Mouse (Mus musculus): ENCODE results near the gene Pkd1.

- TF ChIP-seq CTCF (IDR thresholded peaks at IDR 0.05; ENCODE audit: low read depth, low read length): no peak
- TF ChIP-seq POLR2A (IDR thresholded peaks at IDR 0.05; ENCODE audit: borderline replicate concordance, low read depth, low read length): no peak
Measured at GRCm38 (mm10) chr17:24635024-24635423, 85.4 kb downstream of the Pkd1 start.
